ENCODE assay signal across 17 mouse cellular contexts in genomic region chr9:47401511-47401910, GRCm38 (mm10).
"Had no signal": no experiment of that assay in that cellular context is flagged by ENCODE, and none has a peak within 500 bp of the region (broad histone marks: within the 10 kb centered on the region; RNA-seq: fewer than 3 reads in every experiment).

No protein-coding gene starts in this region.

- ATAC-seq: hindbrain, embryonic 16.5 days; inflammation-experienced regulatory T-cells, adult 6 months; intestine, embryonic 15.5 days; intestine, postnatal 0 days had no signal

- DNase-seq: gastrocnemius, adult 2 months; gastrocnemius, postnatal 10 days; gastrocnemius, postnatal 25 days; heart, adult 18-20 months; heart, postnatal 10 days; heart, postnatal 4 days; kidney, adult 18-20 months; kidney, adult 8-10 months; kidney, postnatal 10 days; kidney, postnatal 25 days; kidney, postnatal 4 days; liver; liver, embryonic 13.5 days had no signal
